Mouse (Mus musculus): ENCODE results near the gene Map3k5. TPM values are rescaled to one million over a fixed set of nuclear protein-coding genes. Genes with fewer than 3 reads are reported as not detected.

The Map3k5 gene
- polyA plus RNA-seq, 1 experiment from 2014 or later, result 0.82 TPM

DNA sequence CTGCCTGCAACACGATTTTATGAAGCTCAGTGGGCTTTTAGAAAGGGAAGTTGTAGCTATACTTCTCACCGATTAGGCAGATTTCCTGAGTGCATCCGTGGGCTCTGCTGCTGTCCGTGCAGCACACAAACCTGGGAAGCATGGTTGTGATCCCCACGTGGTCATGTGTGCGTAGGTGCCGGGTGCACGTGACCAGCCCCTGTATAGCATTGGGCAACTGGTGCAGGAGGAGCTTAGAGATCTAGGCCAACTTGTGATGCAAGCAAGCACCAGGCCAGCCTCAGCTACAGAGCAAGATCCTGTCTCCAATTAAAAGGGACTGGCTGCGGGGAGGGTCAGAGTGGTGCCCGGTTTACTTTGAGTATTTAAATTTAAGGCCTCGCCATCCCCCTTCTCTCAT lies 232.5 kb downstream of the Map3k5 start:
- H3K4me1 ChIP-seq, result peaks cover 17% of the 10 kb centered on the region
- 83% methylated on average over 11 of the region's 11 CpGs for WGBS
- H3K9me3 ChIP-seq, result no peaks in the 10 kb centered on the region
- H3K27ac ChIP-seq (replicated peaks), result no peak overlapping the region
- no peaks in the 10 kb centered on the region for H3K36me3 ChIP-seq
- H3K27me3 ChIP-seq, result peaks cover 18% of the 10 kb centered on the region
- no peak overlapping the region for H3K4me2 ChIP-seq (replicated peaks)
- no peak overlapping the region for H3K4me3 ChIP-seq
- ATAC-seq (ENCODE audit: low FRiP score, low read depth), result no peak
- no peak overlapping the region for H3K9ac ChIP-seq (replicated peaks)

DNA sequence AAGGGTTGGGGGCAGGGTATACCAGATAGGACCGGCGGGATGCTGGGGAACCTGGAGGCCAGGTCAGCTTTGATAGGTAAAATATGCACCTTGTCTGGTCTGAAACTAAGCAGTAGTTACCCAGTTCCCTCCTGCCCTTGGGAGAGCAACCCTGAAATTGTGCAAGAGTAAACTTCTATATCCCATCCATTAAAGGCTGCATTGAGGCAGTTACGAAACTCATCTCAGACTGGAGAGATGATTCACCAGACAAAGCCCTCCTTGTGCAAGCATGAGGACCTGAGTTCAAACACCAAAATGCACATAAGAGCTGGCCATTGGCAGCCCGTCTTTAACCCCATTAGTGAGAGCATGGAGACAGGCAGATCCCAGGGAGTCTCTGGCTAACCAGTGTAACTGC lies 233.2 kb downstream of the Map3k5 start:
- Histone ChIP-seq H3K27me3 (peaks cover 24% of the 10 kb centered on the region), H3K36me3 (no peaks in the 10 kb centered on the region), H3K9me3 (no peaks in the 10 kb centered on the region), H3K27ac (replicated peaks) (no peak overlapping the region), H3K4me3 (no peak overlapping the region), H3K4me2 (replicated peaks) (no peak overlapping the region), H3K9ac (replicated peaks) (no peak overlapping the region), H3K4me1 (peaks cover 18% of the 10 kb centered on the region)
- no peak for ATAC-seq (ENCODE audit: low FRiP score, low read depth)
- WGBS, result 96% methylated on average over 4 of the region's 4 CpGs

DNA sequence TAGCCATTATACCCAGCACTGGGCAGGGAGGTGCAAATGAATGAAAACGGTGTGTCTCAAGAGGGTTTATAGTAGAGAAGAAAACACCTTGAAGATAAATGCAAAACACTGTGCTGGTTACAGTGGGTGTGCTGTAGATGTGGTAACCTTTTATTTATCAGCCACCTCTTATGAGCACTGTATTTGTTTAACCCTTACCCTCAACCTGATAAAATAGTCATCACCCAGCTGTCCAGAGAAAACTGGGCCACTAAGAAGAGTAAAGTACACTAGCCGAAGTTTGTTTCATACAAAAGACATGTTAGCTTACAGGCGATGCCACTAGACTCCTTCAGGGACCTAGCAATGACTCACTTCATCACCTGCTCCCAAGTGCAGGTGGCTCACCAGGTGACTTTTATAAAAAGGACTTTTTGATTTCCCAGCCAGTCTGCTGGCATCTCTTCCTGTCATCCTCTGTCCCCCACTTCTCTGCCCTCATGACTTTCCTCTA lies 235.0 kb downstream of the Map3k5 start:
- Histone ChIP-seq H3K36me3 (no peaks in the 10 kb centered on the region), H3K27ac (replicated peaks) (no peak overlapping the region), H3K9me3 (no peaks in the 10 kb centered on the region), H3K4me2 (replicated peaks) (no peak overlapping the region), H3K4me1 (peaks cover 18% of the 10 kb centered on the region), H3K4me3 (no peak overlapping the region), H3K9ac (replicated peaks) (no peak overlapping the region; the same call in 1 of the 2 replicates), H3K27me3 (peaks cover 24% of the 10 kb centered on the region)
- WGBS, result 86% methylated on average over 3 of the region's 3 CpGs
- ATAC-seq (ENCODE audit: low FRiP score, low read depth), result no peak

DNA sequence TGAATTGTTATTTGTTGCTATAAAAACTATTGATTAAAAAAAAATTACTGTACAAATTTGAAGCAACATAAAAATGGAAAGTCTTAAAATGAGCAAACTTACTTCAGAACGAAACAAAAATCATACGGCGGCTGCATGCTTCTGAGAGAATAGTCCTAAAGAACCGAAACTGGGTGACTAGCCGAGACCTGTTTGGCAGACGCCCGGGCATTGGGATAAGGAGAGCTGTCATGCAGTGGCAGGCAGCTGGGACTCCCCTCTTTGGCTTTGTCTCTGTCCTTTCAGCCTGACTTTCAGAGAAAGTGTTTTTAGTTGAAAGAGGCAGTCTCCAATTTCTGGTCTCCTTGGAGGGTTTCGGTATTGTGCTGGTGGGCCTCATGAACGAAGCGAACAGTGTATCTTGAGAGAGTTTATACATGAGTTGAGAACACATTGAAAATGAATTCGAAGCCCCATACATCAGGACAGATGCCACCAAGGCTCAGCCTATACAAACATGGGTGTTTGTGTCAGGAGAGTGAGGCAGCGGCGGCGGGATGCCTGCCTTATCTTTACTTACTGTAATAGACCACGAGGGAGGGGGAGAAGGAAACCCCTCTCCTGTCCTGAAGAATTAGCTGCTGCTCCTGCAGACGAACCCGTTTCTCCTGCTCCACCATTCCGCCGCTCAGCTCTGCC lies 235.8 kb downstream of the Map3k5 start:
- 20% methylated on average over 19 of the region's 19 CpGs for WGBS
- Histone ChIP-seq H3K4me2 (replicated peaks) (peak overlapping the region; percentile 54), H3K27ac (replicated peaks) (peak overlapping the region; percentile 60), H3K4me3 (peak overlapping the region; percentile 25), H3K4me1 (peaks cover 18% of the 10 kb centered on the region), H3K9ac (replicated peaks) (peak overlapping the region; percentile 43), H3K27me3 (peaks cover 24% of the 10 kb centered on the region), H3K36me3 (no peaks in the 10 kb centered on the region), H3K9me3 (no peaks in the 10 kb centered on the region)
- ATAC-seq (ENCODE audit: low FRiP score, low read depth), result peak; percentile 20; the same call in 1 of the 2 replicates

DNA sequence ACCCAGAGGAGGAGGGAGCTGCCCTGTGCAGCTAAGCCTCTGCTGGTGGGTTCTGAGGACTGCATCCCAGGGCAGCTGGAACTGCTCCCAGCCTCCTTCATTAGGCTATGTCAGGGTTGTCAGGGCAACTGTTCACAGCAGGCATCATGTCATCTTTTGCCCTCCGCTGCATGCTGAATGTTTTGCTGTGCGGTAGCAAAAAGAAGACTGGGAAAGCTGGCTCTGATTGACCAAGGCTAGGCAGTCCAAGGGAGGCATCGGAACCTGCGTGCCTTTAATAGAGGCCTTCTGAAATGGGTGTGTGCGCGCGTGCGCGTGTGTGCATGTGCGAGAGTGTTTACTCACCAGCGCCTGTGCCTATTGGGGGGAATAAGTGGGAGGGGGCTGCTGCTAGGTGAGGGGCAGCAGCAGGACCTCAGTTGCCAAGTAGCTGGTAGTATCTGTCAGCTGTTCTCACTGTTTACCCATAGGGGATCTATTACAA lies 236.4 kb downstream of the Map3k5 start:
- no peaks in the 10 kb centered on the region for H3K36me3 ChIP-seq
- peak; percentile 98 for ATAC-seq (ENCODE audit: low FRiP score, low read depth)
- H3K9ac ChIP-seq (replicated peaks), result peak overlapping the region; percentile 43
- peaks cover 24% of the 10 kb centered on the region for H3K27me3 ChIP-seq
- peak overlapping the region; percentile 25 for H3K4me3 ChIP-seq
- peak overlapping the region; percentile 54 for H3K4me2 ChIP-seq (replicated peaks)
- peak overlapping the region; percentile 60 for H3K27ac ChIP-seq (replicated peaks)
- peaks cover 18% of the 10 kb centered on the region for H3K4me1 ChIP-seq
- H3K9me3 ChIP-seq, result no peaks in the 10 kb centered on the region
- WGBS, result 20% methylated on average over 11 of the region's 11 CpGs

DNA sequence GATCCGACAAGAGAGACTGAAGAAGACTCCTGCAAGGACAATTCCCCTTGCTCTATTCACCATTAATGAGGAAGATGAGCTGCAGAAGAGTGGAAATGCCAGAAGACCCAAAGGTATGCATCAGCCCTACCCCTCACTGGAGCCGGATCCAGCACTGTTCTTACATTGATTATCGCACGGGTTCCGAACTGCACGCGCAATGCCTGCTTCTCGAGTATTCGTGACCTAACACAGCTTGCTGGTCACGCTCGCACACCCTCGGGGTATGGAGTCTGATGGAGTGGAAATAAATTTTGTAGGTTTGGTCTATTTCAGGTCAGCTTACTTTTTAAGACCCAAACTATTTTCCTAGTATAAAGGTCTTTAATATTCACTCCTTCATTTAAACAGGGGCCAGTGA lies 236.9 kb downstream of the Map3k5 start:
- Histone ChIP-seq H3K9me3 (no peaks in the 10 kb centered on the region), H3K27ac (replicated peaks) (peak overlapping the region; percentile 60; the same call in 1 of the 2 replicates), H3K4me2 (replicated peaks) (peak overlapping the region; percentile 54), H3K4me3 (peak overlapping the region; percentile 25), H3K27me3 (peaks cover 24% of the 10 kb centered on the region), H3K36me3 (no peaks in the 10 kb centered on the region), H3K4me1 (peaks cover 18% of the 10 kb centered on the region), H3K9ac (replicated peaks) (no peak overlapping the region)
- 0 out of 2 replicates have a peak, but pooled peaks have one; percentile 1 for ATAC-seq (ENCODE audit: low FRiP score, low read depth)
- 61% methylated on average over 12 of the region's 12 CpGs for WGBS

DNA sequence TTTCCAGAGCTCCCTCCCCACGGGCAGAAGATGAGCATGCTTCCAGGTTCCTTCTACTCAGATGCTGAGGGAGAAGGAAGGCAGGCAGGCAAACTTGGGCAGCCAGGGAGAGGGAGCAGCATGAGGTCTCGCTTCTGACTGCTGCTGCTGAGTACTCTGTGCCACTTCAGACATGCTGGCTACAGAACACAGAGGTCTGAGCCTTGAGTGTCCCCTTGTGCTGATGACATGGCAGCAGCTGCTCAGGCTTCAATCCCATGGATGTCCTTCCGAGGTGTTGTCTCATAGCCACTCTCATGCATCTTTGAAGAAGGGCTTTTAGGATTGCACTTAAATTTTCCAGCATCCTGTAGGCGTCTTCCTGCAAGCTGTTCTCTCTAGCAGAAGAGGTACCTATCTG lies 237.5 kb downstream of the Map3k5 start:
- ATAC-seq (ENCODE audit: low FRiP score, low read depth), result no peak
- H3K27me3 ChIP-seq, result peaks cover 24% of the 10 kb centered on the region
- no peak overlapping the region for H3K9ac ChIP-seq (replicated peaks)
- H3K4me2 ChIP-seq (replicated peaks), result peak overlapping the region; percentile 54
- peaks cover 18% of the 10 kb centered on the region for H3K4me1 ChIP-seq
- H3K4me3 ChIP-seq, result no peak overlapping the region
- no peaks in the 10 kb centered on the region for H3K36me3 ChIP-seq
- no peak overlapping the region for H3K27ac ChIP-seq (replicated peaks)
- WGBS, result 47% methylated on average over 4 of the region's 4 CpGs
- H3K9me3 ChIP-seq, result no peaks in the 10 kb centered on the region

DNA sequence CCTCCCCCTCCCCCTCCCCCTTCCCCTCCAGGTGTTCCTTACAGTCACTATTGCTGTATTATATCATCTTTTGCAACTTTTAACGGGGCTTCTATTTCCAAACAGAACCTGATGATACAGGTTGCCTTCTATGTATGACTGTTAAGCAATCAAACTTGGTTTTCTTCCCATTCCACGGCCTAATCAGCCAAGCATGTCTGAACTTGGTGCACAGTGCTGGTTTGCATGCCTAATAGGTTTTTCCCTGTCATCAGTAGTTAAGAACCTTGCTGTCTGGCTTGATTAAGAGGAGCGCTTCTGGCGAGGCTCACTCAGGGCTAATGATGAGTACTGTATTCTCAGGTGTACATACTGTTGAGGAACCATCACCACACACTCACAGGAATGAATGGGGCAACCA lies 239.5 kb downstream of the Map3k5 start:
- Histone ChIP-seq H3K9me3 (no peaks in the 10 kb centered on the region), H3K27me3 (peaks cover 19% of the 10 kb centered on the region), H3K9ac (replicated peaks) (no peak overlapping the region), H3K4me3 (no peak overlapping the region), H3K4me1 (peaks cover 18% of the 10 kb centered on the region), H3K4me2 (replicated peaks) (no peak overlapping the region), H3K27ac (replicated peaks) (no peak overlapping the region), H3K36me3 (no peaks in the 10 kb centered on the region)
- no peak for ATAC-seq (ENCODE audit: low FRiP score, low read depth)
- 88% methylated on average over 4 of the region's 4 CpGs for WGBS

DNA sequence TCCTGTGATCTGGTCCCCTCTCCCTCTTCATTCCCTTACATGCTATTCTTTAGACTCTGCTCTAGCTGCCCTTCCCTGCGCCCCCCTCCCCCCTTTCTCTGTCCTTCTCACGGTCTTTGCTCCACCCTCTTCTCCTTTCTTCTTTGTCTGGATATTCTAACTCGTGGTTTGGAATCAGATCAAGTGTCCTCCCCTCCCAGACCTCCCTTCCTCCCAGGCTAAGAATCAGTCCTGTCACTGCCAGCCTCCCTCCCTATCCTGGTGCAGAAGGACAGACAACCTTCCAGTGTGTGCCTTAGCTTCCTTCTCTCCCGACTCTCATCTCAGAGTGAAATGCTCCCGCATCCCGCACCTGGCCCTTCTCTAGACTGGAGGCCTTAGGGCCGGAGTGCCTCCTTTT lies 241.8 kb downstream of the Map3k5 start:
- no peak overlapping the region for H3K27ac ChIP-seq (replicated peaks)
- H3K4me2 ChIP-seq (replicated peaks), result no peak overlapping the region
- H3K9me3 ChIP-seq, result no peaks in the 10 kb centered on the region
- WGBS, result 63% methylated on average over 7 of the region's 7 CpGs
- ATAC-seq (ENCODE audit: low FRiP score, low read depth), result no peak
- H3K4me1 ChIP-seq, result peaks cover 7% of the 10 kb centered on the region
- peaks cover 10% of the 10 kb centered on the region for H3K27me3 ChIP-seq
- H3K36me3 ChIP-seq, result no peaks in the 10 kb centered on the region
- no peak overlapping the region for H3K9ac ChIP-seq (replicated peaks)
- no peak overlapping the region for H3K4me3 ChIP-seq

DNA sequence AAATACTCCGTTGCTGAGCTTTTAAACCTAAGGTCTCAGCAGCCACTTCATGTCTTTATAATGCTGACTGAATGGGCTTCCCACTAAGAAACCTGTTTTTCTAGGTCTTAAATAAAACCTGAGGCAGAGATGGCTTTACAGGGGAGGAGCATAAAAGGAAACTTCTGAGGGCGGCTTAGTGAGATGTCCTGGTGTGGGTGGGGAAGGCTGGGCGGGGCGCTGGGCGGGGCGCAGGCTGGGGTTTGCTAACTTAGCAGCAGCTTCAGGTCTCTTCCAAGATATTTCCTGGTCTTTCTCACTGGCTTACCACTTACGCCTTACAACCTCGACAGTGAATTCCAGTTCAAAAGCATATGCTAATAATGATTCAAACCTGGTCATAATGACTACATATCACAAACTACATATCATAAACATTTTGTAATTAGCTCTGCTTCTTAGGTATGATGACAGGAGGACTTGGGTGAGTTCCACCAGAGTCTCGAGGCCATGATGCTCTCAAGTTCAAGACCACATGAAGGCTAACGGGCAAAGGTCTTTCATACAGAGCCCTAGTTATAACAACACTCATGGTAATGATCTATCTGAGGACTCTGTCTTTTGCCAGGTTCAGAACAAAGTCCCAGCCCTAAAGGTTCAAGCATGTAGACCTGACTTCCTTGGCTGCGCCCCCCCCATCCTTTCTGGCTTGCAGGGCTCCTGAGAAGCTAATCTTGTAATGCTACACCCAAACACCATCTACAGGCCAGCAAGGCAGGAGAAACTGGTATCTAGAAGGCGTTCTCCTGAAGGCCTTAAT lies 244.7 kb downstream of the Map3k5 start:
- H3K27ac ChIP-seq (replicated peaks), result no peak overlapping the region
- peaks cover 3% of the 10 kb centered on the region for H3K4me1 ChIP-seq
- no peak overlapping the region for H3K9ac ChIP-seq (replicated peaks)
- H3K4me3 ChIP-seq, result no peak overlapping the region
- ATAC-seq (ENCODE audit: low FRiP score, low read depth), result no peak
- H3K4me2 ChIP-seq (replicated peaks), result no peak overlapping the region
- no peaks in the 10 kb centered on the region for H3K36me3 ChIP-seq
- 43% methylated on average over 12 of the region's 12 CpGs for WGBS
- H3K27me3 ChIP-seq, result no peaks in the 10 kb centered on the region
- no peaks in the 10 kb centered on the region for H3K9me3 ChIP-seq

DNA sequence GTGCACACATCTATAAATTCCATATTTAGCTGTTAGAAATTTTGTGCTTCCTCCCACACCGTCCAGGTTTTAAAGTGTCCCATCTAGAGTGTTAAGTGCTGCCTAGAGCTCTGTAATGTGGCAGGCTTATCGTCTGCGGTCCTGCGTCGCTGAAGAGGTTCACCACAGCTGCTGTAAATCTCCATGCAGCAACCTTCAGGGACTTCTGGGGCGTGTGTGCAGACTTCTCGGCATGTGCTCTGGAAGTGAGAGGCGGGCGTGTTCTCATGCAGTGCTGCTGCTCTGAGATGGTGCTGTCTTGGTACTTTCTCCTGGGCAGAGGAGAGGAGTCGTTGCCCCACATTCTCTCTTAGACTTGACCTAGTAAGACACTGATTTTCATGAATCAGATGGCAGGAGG lies 246.9 kb downstream of the Map3k5 start:
- 66% methylated on average over 10 of the region's 10 CpGs for WGBS
- no peak for ATAC-seq (ENCODE audit: low FRiP score, low read depth)
- Histone ChIP-seq H3K27ac (replicated peaks) (no peak overlapping the region), H3K9ac (replicated peaks) (no peak overlapping the region), H3K27me3 (no peaks in the 10 kb centered on the region), H3K36me3 (no peaks in the 10 kb centered on the region), H3K4me3 (no peak overlapping the region), H3K4me1 (peaks cover 3% of the 10 kb centered on the region), H3K9me3 (no peaks in the 10 kb centered on the region), H3K4me2 (replicated peaks) (no peak overlapping the region)
